ENCODE assay signal across 25 mouse cellular contexts in genomic region chr17:75448257-75448656, GRCm38 (mm10). TPM values are rescaled to one million over a fixed set of nuclear protein-coding genes. Genes with fewer than 3 reads are reported as not detected.
DNase-seq lines count a peak whose midpoint lies in the region; ATAC-seq and TF ChIP-seq lines count a peak whose summit lies in the region.
"Had no signal": no experiment of that assay in that cellular context is flagged by ENCODE, and none has a peak within 500 bp of the region (broad histone marks: within the 10 kb centered on the region; RNA-seq: fewer than 3 reads in every experiment).

No protein-coding gene starts in this region.

- ATAC-seq in hindbrain, embryonic 14.5 days (ENCODE audit: low FRiP score), result no peak
- ATAC-seq in liver, embryonic 11.5 days (replicated peaks; ENCODE audit: low FRiP score), result no peak
- ATAC-seq: forebrain, embryonic 13.5 days; forebrain, embryonic 16.5 days; hindbrain, embryonic 16.5 days; intestine, embryonic 15.5 days had no signal

- peaks cover 3% of the 10 kb centered on the region; the same call in 1 of the 2 replicates for H3K79me2 ChIP-seq in liver, adult 2 months (ENCODE audit: control insufficient read depth, insufficient read depth, low read length)

- no peaks in the 10 kb centered on the region for H3K27me3 ChIP-seq in hindbrain, embryonic 14.5 days (ENCODE audit: control insufficient read depth, insufficient read depth, low read length)
- H3K27me3 ChIP-seq in hindbrain, embryonic 10.5 days (ENCODE audit: insufficient read depth, poor library complexity, severe bottlenecking), result no peaks in the 10 kb centered on the region
- no peaks in the 10 kb centered on the region for H3K27me3 ChIP-seq in liver, adult 2 months (ENCODE audit: control insufficient read depth, insufficient read depth, low read length)
- H3K27me3 ChIP-seq in liver, embryonic 11.5 days (replicated peaks; ENCODE audit: control insufficient read depth, insufficient read depth, low read length), result no peaks in the 10 kb centered on the region
- no peaks in the 10 kb centered on the region for H3K27me3 ChIP-seq in small intestine, adult 2 months (ENCODE audit: control insufficient read depth, insufficient read depth, low read length)
- H3K27me3 ChIP-seq: forebrain, embryonic 13.5 days; heart, embryonic 12.5 days; heart, embryonic 15.5 days; hindbrain, embryonic 12.5 days; intestine, embryonic 15.5 days had no signal

- TF ChIP-seq POLR2A in liver, adult 2 months (IDR thresholded peaks at IDR 0.05; ENCODE audit: extremely low read depth, insufficient read depth, low read length), result no peak
- TF ChIP-seq POLR2A in small intestine, adult 2 months (IDR thresholded peaks at IDR 0.05; ENCODE audit: low read depth, low read length), result no peak

- H3K4me2 ChIP-seq in hindbrain, embryonic 14.5 days (replicated peaks), result no peak overlapping the region
- H3K4me2 ChIP-seq in liver, embryonic 11.5 days, result no peak overlapping the region
- H3K4me2 ChIP-seq: forebrain, embryonic 13.5 days; heart, embryonic 12.5 days; heart, embryonic 15.5 days; hindbrain, embryonic 12.5 days; intestine, embryonic 15.5 days had no signal

- H3K36me3 ChIP-seq in hindbrain, embryonic 14.5 days (replicated peaks; ENCODE audit: control insufficient read depth, insufficient read depth), result no peaks in the 10 kb centered on the region
- no peaks in the 10 kb centered on the region for H3K36me3 ChIP-seq in hindbrain, embryonic 10.5 days
- H3K36me3 ChIP-seq in liver, adult 2 months (ENCODE audit: control insufficient read depth, insufficient read depth, low read length), result no peaks in the 10 kb centered on the region
- H3K36me3 ChIP-seq in liver, embryonic 11.5 days (ENCODE audit: control insufficient read depth, insufficient read depth, low read length), result no peaks in the 10 kb centered on the region
- H3K36me3 ChIP-seq in small intestine, adult 2 months (ENCODE audit: control insufficient read depth, insufficient read depth, low read length), result no peaks in the 10 kb centered on the region
- H3K36me3 ChIP-seq: forebrain, embryonic 10.5 days; heart, embryonic 12.5 days; heart, embryonic 15.5 days; hindbrain, embryonic 12.5 days; intestine, embryonic 15.5 days had no signal

- intact Hi-C loops in gastrocnemius, adult 2 months (cut with DNase I), result no loop called here

- WGBS in hindbrain, embryonic 14.5 days, result 96% methylated on average over 3 of the region's 3 CpGs
- WGBS in hindbrain, embryonic 10.5 days, result 92% methylated on average over 3 of the region's 3 CpGs
- WGBS in liver, adult 2 months, result 94% methylated on average over 3 of the region's 3 CpGs
- WGBS in liver, embryonic 11.5 days, result 92% methylated on average over 3 of the region's 3 CpGs
- WGBS in small intestine, adult 2 months, result 96% methylated on average over 3 of the region's 3 CpGs

- no peak overlapping the region for H3K9ac ChIP-seq in hindbrain, embryonic 14.5 days
- no peak overlapping the region for H3K9ac ChIP-seq in liver, adult 2 months (ENCODE audit: low read depth, low read length)
- H3K9ac ChIP-seq in liver, embryonic 11.5 days (ENCODE audit: low read depth, low read length), result no peak overlapping the region
- H3K9ac ChIP-seq: forebrain, embryonic 13.5 days; heart, embryonic 12.5 days; heart, embryonic 15.5 days; hindbrain, embryonic 12.5 days; intestine, embryonic 15.5 days had no signal

- TF ChIP-seq CTCF in gastrocnemius, adult 2 months (IDR thresholded peaks at IDR 0.05), result peak; percentile 21; the same call in 1 of the 2 replicates
- TF ChIP-seq CTCF in liver, adult 2 months (IDR thresholded peaks at IDR 0.05; ENCODE audit: low read depth, low read length), result 0 out of 2 replicates have a peak, but pooled peaks have one; percentile 27
- TF ChIP-seq CTCF in small intestine, adult 2 months (IDR thresholded peaks at IDR 0.05; ENCODE audit: extremely low read depth, insufficient read length, insufficient replicate concordance, low read depth, low read length), result 0 out of 2 replicates have a peak, but pooled peaks have one; percentile 12

- no peaks in the 10 kb centered on the region for H3K4me1 ChIP-seq in hindbrain, embryonic 14.5 days (replicated peaks; ENCODE audit: control insufficient read depth, insufficient read depth, low read length)
- no peaks in the 10 kb centered on the region for H3K4me1 ChIP-seq in hindbrain, embryonic 10.5 days (replicated peaks)
- H3K4me1 ChIP-seq in liver, adult 2 months (ENCODE audit: control insufficient read depth, insufficient read depth, low read length), result no peaks in the 10 kb centered on the region
- no peaks in the 10 kb centered on the region for H3K4me1 ChIP-seq in liver, embryonic 11.5 days (replicated peaks; ENCODE audit: control insufficient read depth, insufficient read depth, low read length)
- peaks cover 3% of the 10 kb centered on the region for H3K4me1 ChIP-seq in small intestine, adult 2 months (ENCODE audit: control insufficient read depth, insufficient read depth, insufficient read length, low read length)
- H3K4me1 ChIP-seq: forebrain, embryonic 10.5 days; forebrain, embryonic 13.5 days; hindbrain, embryonic 12.5 days; intestine, embryonic 15.5 days had no signal

- no peaks in the 10 kb centered on the region for H3K9me3 ChIP-seq in hindbrain, embryonic 14.5 days (ENCODE audit: control insufficient read depth, low read length)
- no peaks in the 10 kb centered on the region for H3K9me3 ChIP-seq in hindbrain, embryonic 10.5 days
- no peaks in the 10 kb centered on the region for H3K9me3 ChIP-seq in liver, embryonic 11.5 days (ENCODE audit: control insufficient read depth, low read length)
- H3K9me3 ChIP-seq: forebrain, embryonic 10.5 days; forebrain, embryonic 13.5 days; heart, embryonic 15.5 days; hindbrain, embryonic 12.5 days; intestine, embryonic 15.5 days had no signal

- H3K4me3 ChIP-seq in gastrocnemius, adult 2 months, result no peak overlapping the region
- no peak overlapping the region for H3K4me3 ChIP-seq in hindbrain, embryonic 14.5 days (replicated peaks; ENCODE audit: low read length)
- no peak overlapping the region for H3K4me3 ChIP-seq in hindbrain, embryonic 10.5 days
- H3K4me3 ChIP-seq in liver, adult 2 months (ENCODE audit: insufficient read depth, low read depth, low read length), result no peak overlapping the region
- no peak overlapping the region for H3K4me3 ChIP-seq in liver, embryonic 11.5 days (ENCODE audit: low read depth, low read length)
- no peak overlapping the region for H3K4me3 ChIP-seq in small intestine, adult 2 months (ENCODE audit: low read depth, low read length)
- H3K4me3 ChIP-seq: forebrain, embryonic 10.5 days; forebrain, embryonic 13.5 days; heart, embryonic 12.5 days; heart, embryonic 15.5 days; hindbrain, embryonic 12.5 days; intestine, embryonic 15.5 days had no signal

- no peak for DNase-seq in gastrocnemius, adult 2 months
- DNase-seq in gastrocnemius, adult 18-20 months (ENCODE audit: low spot score), result no peak
- peak; percentile 8 for DNase-seq in hindbrain, embryonic 14.5 days (ENCODE audit: low spot score)
- no peak for DNase-seq in hindbrain, embryonic 10.5 days (ENCODE audit: low spot score)
- DNase-seq in liver, adult 2 months (ENCODE audit: extremely low read depth, low read depth, low spot score), result no peak
- DNase-seq in liver, embryonic 11.5 days (ENCODE audit: low spot score), result no peak
- DNase-seq in retina, postnatal 1 day, result no peak
- DNase-seq: adrenal gland, postnatal 10 days; adrenal gland, postnatal 36 days; B cell, adult 2 months; cerebellum, adult 18-20 months; cerebellum, adult 9-10 months; cerebellum, postnatal 14 days; gastrocnemius, postnatal 25 days; heart, postnatal 10 days; heart, postnatal 4 days had no signal

- peak overlapping the region; percentile 51 for H3K27ac ChIP-seq in gastrocnemius, adult 2 months
- H3K27ac ChIP-seq in hindbrain, embryonic 14.5 days, result no peak overlapping the region
- no peak overlapping the region for H3K27ac ChIP-seq in hindbrain, embryonic 10.5 days
- H3K27ac ChIP-seq in liver, adult 2 months (replicated peaks; ENCODE audit: insufficient read depth, low read depth, low read length), result no peak overlapping the region
- no peak overlapping the region for H3K27ac ChIP-seq in liver, embryonic 11.5 days (ENCODE audit: low read depth, low read length)
- H3K27ac ChIP-seq in small intestine, adult 2 months (ENCODE audit: insufficient read depth, low read depth, low read length), result no peak overlapping the region
- H3K27ac ChIP-seq: forebrain, embryonic 10.5 days; forebrain, embryonic 13.5 days; heart, embryonic 15.5 days; hindbrain, embryonic 12.5 days; intestine, embryonic 15.5 days had no signal

RNA-seq across cellular contexts. Expression of gene Rasgrp3, which starts 12.6 kb away (rescaled TPM):
- 10 to 100 TPM; 31.2 to 52.3 TPM for total RNA-seq in gastrocnemius, adult 2 months (2021)
- 10 to 100 TPM; 29.8 to 32.8 TPM for total RNA-seq in gastrocnemius, adult 18-20 months (2021)
- polyA plus RNA-seq in hindbrain, embryonic 14.5 days (2014; fragmentation: Nextera tagmentation; extraction: Ambion mirVana), result 7.2 and 8.6 TPM in 2 replicates
- 5.1 and 8.0 TPM in 2 replicates for polyA plus RNA-seq in hindbrain, embryonic 10.5 days (2016; fragmentation: Nextera tagmentation; extraction: Ambion mirVana)
- total RNA-seq in liver, adult 2 months (2014; rRNA removed), result 7.9 and 11.9 TPM in 2 replicates
- polyA plus RNA-seq in liver, adult 2 months (2012; rRNA removed), result 1.5 and 1.7 TPM in 2 replicates
- 9.8 and 14.9 TPM in 2 replicates for polyA plus RNA-seq in liver, embryonic 11.5 days (2014; fragmentation: Nextera tagmentation; extraction: Ambion mirVana)
- 0.61 and 0.66 TPM in 2 replicates for polyA plus RNA-seq in small intestine, adult 2 months (2012; rRNA removed)
